Mouse (Mus musculus): ENCODE results near the gene Cacna1b.

DNA sequence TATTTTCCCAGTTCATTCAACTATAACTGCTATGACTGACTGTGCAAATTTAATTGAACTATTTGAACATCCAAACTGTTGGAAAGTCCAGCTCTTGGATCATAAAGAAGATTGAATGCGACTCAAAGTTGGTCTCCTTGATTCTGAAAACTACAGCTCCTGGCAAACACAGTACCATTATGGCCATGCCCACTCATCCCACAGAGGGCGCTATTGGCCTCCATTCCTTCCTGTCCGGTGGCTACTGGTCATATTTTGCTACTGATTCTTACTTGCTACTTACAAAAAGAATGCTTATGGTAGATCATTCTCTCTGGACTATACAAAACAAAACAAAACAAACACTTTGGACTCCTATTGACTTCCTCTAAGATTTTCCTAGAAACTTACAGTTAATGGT is 188.3 kb downstream of the Cacna1b start:
- TF ChIP-seq CTCF (IDR thresholded peaks at IDR 0.05; ENCODE audit: low read depth, low read length) (no peak), TAL1 (conservative IDR thresholded peaks at IDR 0.05; ENCODE audit: low read depth, low read length) (no peak), GATA1 (IDR thresholded peaks at IDR 0.05; ENCODE audit: borderline replicate concordance, low read length) (no peak), POLR2AphosphoS5 (IDR thresholded peaks at IDR 0.05; ENCODE audit: insufficient replicate concordance, low read depth, low read length) (no peak)
